Mouse (Mus musculus): ENCODE measurements around the gene Pla2g12b.

GRCm38 (mm10) chr10:59402899-59403792 lies at the start of gene Pla2g12b:
- TF ChIP-seq POLR2AphosphoS2 (IDR thresholded peaks at IDR 0.05; ENCODE audit: insufficient read length, low read depth), result no peak
- TF ChIP-seq MAX (IDR thresholded peaks at IDR 0.05; ENCODE audit: low read depth), result no peak
- no peak for TF ChIP-seq POLR2A (IDR thresholded peaks at IDR 0.05; ENCODE audit: insufficient read length, low read depth)
- TF ChIP-seq E2F4 (IDR thresholded peaks at IDR 0.05; ENCODE audit: insufficient read depth), result no peak
- no peak for TF ChIP-seq USF1 (IDR thresholded peaks at IDR 0.05; ENCODE audit: low read depth)
- no peak for TF ChIP-seq MYOD1 (IDR thresholded peaks at IDR 0.05; ENCODE audit: control insufficient read depth in 1 of 3, insufficient read length in 2 of 3, low read depth in 2 of 3)
- TF ChIP-seq CEBPB (IDR thresholded peaks at IDR 0.05; ENCODE audit: insufficient read depth, poor library complexity, severe bottlenecking), result no peak
- no peak for TF ChIP-seq TCF12 (IDR thresholded peaks at IDR 0.05; ENCODE audit: insufficient read depth, poor library complexity, severe bottlenecking)
- no peak for TF ChIP-seq SRF (IDR thresholded peaks at IDR 0.05; ENCODE audit: control insufficient read depth, insufficient read length, low read depth)
